Mouse (Mus musculus) left cerebral cortex, postnatal 10 days (tissue): Measurements from ENCODE around the gene Tmem139. TPM values are rescaled to one million over a fixed set of nuclear protein-coding genes. Genes with fewer than 3 reads are reported as not detected.

Source experiments
- DNase-seq, 2 experiments: peaks; one replicate each; pipeline ENCODE4 v3.0.0; 2021 to 2022; ENCODE audit warnings: low spot score in 2 of 2, mixed read lengths in 1 of 2; ENCODE audit errors: extremely low spot score in 1 of 2
- intact Hi-C: fragments of 180-260 bp; cut with DNase I; formaldehyde crosslinking; loops from one replicate; pipeline ENCODE4 v1.15.1; 2025
- total RNA-seq, 2 experiments: library from RNA; stranded (reverse); gene quantifications; 2 replicates each; pipeline ENCODE4 v1.2.3; 2021

Tmem139 gene
- total RNA-seq, 2 experiments from 2014 or later: not detected

GRCm38 (mm10) chr6:42265391-42266330 lies 3.9 kb downstream of the Tmem139 start:
- no peak for DNase-seq
- intact Hi-C loops: loop anchor here (5.0 kb wide), 2 partner anchors 57 to 658 kb away; partner anchors contain the start of genes Ephb6 and Fam131b

GRCm38 (mm10) chr6:42270817-42271216 lies 9.0 kb downstream of the Tmem139 start:
- intact Hi-C loops: no loop called here
- no peak for DNase-seq

- intact Hi-C loops: no loop called here
Observed at GRCm38 (mm10) chr6:42276151-42276550, 14.4 kb downstream of the Tmem139 start.

GRCm38 (mm10) chr6:42282865-42283528 lies 21.2 kb downstream of the Tmem139 start:
- intact Hi-C loops: no loop called here
- DNase-seq: no peak

More at GRCm38 (mm10) chr6:42276151-42276550, 14.4 kb downstream of the Tmem139 start:
- no peak for DNase-seq

GRCm38 (mm10) chr6:42286448-42286847 lies 24.7 kb downstream of the Tmem139 start, which contains the start of gene Clcn1:
Gene Clcn1, plus strand, starts transcription at chr6:42286685.
- DNase-seq: no peak
- intact Hi-C loops: no loop called here

GRCm38 (mm10) chr6:42287562-42287961 lies 25.8 kb downstream of the Tmem139 start:
- intact Hi-C loops: no loop called here
- DNase-seq: no peak

- intact Hi-C loops: no loop called here
Observed at GRCm38 (mm10) chr6:42293327-42293726, 31.6 kb downstream of the Tmem139 start.

GRCm38 (mm10) chr6:42295549-42296094 lies 33.9 kb downstream of the Tmem139 start:
- no peak for DNase-seq
- intact Hi-C loops: no loop called here

More at GRCm38 (mm10) chr6:42293327-42293726, 31.6 kb downstream of the Tmem139 start:
- DNase-seq: no peak

GRCm38 (mm10) chr6:42299362-42299761 lies 37.6 kb downstream of the Tmem139 start:
- DNase-seq: no peak
- intact Hi-C loops: no loop called here

GRCm38 (mm10) chr6:42309816-42310378 lies 48.1 kb downstream of the Tmem139 start:
- no peak for DNase-seq
- intact Hi-C loops: no loop called here

GRCm38 (mm10) chr6:42310427-42311053 lies 48.8 kb downstream of the Tmem139 start:
- DNase-seq: no peak
- intact Hi-C loops: no loop called here

Other genes starting within 250 kb of the Tmem139 start
- not detected for gene Sva, start 223.6 kb upstream of the Tmem139 start, total RNA-seq
- gene Tas2r139, start 121.0 kb upstream of the Tmem139 start, total RNA-seq: not detected
- gene Tas2r144, start 46.6 kb upstream of the Tmem139 start, total RNA-seq: not detected
- 1 to 10 TPM; 5.1 to 7.1 TPM for gene Gstk1, start 16.0 kb upstream of the Tmem139 start, total RNA-seq
- gene Casp2, start 3.0 kb downstream of the Tmem139 start, total RNA-seq: 10 to 100 TPM; 29.7 to 35.5 TPM
- gene Clcn1, start 24.7 kb downstream of the Tmem139 start, total RNA-seq: 1 to 10 TPM; 3.9 to 4.8 TPM
- gene Fam131b, start 62.7 kb downstream of the Tmem139 start, total RNA-seq: 100 to 1,000 TPM; 123 to 133 TPM
- 10 to 100 TPM; 55.8 to 57.6 TPM for gene Zyx, start 87.7 kb downstream of the Tmem139 start, total RNA-seq
- under 1 TPM; 0.22 to 0.26 TPM for gene Epha1, start 111.3 kb downstream of the Tmem139 start, total RNA-seq
- gene Tas2r143, start 138.3 kb downstream of the Tmem139 start, total RNA-seq: not detected
- gene Tas2r135, start 143.5 kb downstream of the Tmem139 start, total RNA-seq: not detected
- gene Tas2r126, start 172.6 kb downstream of the Tmem139 start, total RNA-seq: not detected
- gene Olfr458, start 203.2 kb downstream of the Tmem139 start, total RNA-seq: not detected
- gene Olfr457, start 214.4 kb downstream of the Tmem139 start, total RNA-seq: not detected
- not detected for gene Olfr456, start 225.2 kb downstream of the Tmem139 start, total RNA-seq